Mouse (Mus musculus): ENCODE results near the gene Atp1a1. TPM values are rescaled to one million over a fixed set of nuclear protein-coding genes. Genes with fewer than 3 reads are reported as not detected.

Gene Atp1a1
- polyA plus RNA-seq, 1 experiment from 2014 or later: 48.2 TPM

GRCm38 (mm10) chr3:101605721-101606120 lies 1.2 kb upstream of the Atp1a1 start:
- Histone ChIP-seq H3K27ac (no peak overlapping the region), H3K4me3 (no peak overlapping the region), H3K4me1 (peaks cover 44% of the 10 kb centered on the region), H3K36me3 (replicated peaks) (no peaks in the 10 kb centered on the region), H3K27me3 (ENCODE audit: poor library complexity, severe bottlenecking) (peaks cover 17% of the 10 kb centered on the region), H3K9me3 (no peaks in the 10 kb centered on the region)
- 66% methylated on average over 2 of the region's 2 CpGs for WGBS
- DNase-seq (ENCODE audit: extremely low spot score, low spot score): no peak

GRCm38 (mm10) chr3:101605291-101605690 lies 807 bp upstream of the Atp1a1 start:
- peaks cover 17% of the 10 kb centered on the region for H3K27me3 ChIP-seq (ENCODE audit: poor library complexity, severe bottlenecking)
- H3K36me3 ChIP-seq (replicated peaks): no peaks in the 10 kb centered on the region
- H3K9me3 ChIP-seq: no peaks in the 10 kb centered on the region
- H3K4me3 ChIP-seq: peak overlapping the region; percentile 91
- WGBS: 18% methylated on average over 5 of the region's 5 CpGs
- DNase-seq (ENCODE audit: extremely low spot score, low spot score): no peak
- peaks cover 49% of the 10 kb centered on the region for H3K4me1 ChIP-seq
- peak overlapping the region; percentile 99 for H3K27ac ChIP-seq

DNA sequence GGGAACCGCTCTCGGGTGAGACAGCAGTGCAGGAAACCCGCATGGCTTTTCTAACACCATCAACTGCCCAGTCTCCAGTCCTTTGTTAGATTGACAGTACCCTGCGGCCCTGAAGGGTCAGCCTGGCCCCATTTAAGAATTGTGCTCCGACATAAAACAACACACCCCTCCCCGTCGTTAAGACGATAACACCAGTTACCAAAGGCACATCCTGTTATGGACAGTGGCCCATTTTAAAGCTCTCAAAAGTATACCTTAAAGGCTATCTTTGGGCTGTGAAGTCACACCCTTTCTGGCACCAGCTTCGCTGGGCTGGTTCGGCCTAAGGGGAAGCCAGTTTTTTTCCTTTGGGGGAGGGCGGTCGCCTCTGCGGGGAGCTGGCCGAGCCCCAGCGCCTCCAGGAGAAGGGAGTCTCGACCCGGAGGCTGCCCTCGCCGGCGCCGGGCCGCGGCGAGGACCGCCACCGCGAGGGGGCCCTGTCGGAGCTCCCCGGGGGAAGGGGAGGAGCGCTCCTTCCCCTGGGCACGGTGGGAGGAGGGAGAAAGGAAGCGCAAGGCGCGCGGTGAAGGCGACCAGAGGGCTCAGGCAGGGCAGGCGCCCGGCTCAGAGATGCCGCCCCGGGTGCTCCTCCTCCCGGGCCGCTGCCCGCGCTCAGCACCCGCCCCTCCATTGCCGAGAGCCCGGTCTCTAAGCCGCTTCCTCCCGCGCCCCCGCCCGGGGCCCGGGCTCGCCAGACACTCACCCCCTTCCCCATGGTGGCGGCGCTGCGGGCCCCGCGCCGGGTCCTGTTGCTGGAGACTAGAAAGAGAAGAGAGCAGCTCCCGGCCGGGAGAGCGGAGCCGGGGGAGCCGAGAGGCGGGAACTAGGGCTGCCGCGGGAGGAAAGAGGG lies 579 bp downstream of the Atp1a1 start:
- H3K36me3 ChIP-seq (replicated peaks): no peaks in the 10 kb centered on the region
- H3K27me3 ChIP-seq (ENCODE audit: poor library complexity, severe bottlenecking): peaks cover 17% of the 10 kb centered on the region
- DNase-seq (ENCODE audit: extremely low spot score, low spot score): peak; percentile 80
- peak overlapping the region; percentile 99 for H3K27ac ChIP-seq
- H3K4me3 ChIP-seq: peak overlapping the region; percentile 91
- no peaks in the 10 kb centered on the region for H3K9me3 ChIP-seq
- H3K4me1 ChIP-seq: peaks cover 62% of the 10 kb centered on the region
- under 1% methylated on average over 67 of the region's 68 CpGs for WGBS

DNA sequence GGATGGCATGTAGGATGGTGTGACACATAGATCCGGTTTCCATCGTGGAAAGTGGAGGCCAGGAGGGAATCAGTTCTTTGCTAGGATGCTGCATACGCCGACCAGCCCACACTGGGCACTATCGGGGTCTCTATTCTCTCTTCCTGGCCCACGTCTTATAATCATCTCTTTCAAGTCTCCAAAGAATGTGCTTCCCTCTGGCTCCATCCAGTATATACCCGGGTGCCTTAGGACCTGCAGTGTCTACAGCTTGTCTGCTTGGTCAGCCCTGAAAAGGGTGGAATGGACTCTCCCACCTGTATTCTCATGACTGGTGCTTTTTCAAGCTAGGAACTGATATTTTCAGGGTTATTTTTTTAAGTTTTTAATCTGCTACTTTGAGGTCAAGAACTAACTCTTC lies 1.3 kb downstream of the Atp1a1 start:
- Histone ChIP-seq H3K4me3 (peak overlapping the region; percentile 91), H3K36me3 (replicated peaks) (no peaks in the 10 kb centered on the region), H3K9me3 (no peaks in the 10 kb centered on the region), H3K4me1 (peaks cover 70% of the 10 kb centered on the region), H3K27ac (peak overlapping the region; percentile 99), H3K27me3 (ENCODE audit: poor library complexity, severe bottlenecking) (peaks cover 17% of the 10 kb centered on the region)
- no peak for DNase-seq (ENCODE audit: extremely low spot score, low spot score)
- 47% methylated on average over 7 of the region's 7 CpGs for WGBS

GRCm38 (mm10) chr3:101602511-101603055 lies 1.9 kb downstream of the Atp1a1 start:
- H3K36me3 ChIP-seq (replicated peaks): 0 out of 2 replicates have a peak, but pooled peaks cover under 1% of the 10 kb centered on the region
- peaks cover 17% of the 10 kb centered on the region for H3K27me3 ChIP-seq (ENCODE audit: poor library complexity, severe bottlenecking)
- H3K4me3 ChIP-seq: peak overlapping the region; percentile 91
- peaks cover 76% of the 10 kb centered on the region for H3K4me1 ChIP-seq
- WGBS: 80% methylated on average over 4 of the region's 4 CpGs
- no peaks in the 10 kb centered on the region for H3K9me3 ChIP-seq
- DNase-seq (ENCODE audit: extremely low spot score, low spot score): no peak
- no peak overlapping the region for H3K27ac ChIP-seq

DNA sequence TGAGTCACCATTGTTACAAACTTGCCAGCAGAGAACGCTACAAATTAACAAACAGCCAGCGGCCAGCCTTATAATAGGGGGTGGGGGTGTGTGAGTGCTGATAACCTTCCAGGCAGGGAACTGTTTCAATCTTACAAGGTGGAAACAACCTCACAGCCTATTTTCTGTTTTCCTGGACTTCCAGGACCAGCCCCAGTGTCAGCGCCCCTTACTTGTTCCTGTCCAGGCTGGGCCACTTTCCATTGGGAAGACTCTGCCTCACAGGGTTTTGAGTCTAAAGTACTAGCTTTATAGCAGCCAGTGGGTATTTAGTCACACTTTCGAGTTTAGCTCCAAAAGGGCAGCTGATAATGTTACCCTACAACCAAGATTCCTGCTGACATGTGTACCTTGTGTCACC lies 2.8 kb downstream of the Atp1a1 start:
- Histone ChIP-seq H3K4me1 (peaks cover 85% of the 10 kb centered on the region), H3K36me3 (replicated peaks) (0 out of 2 replicates have a peak, but pooled peaks cover 4% of the 10 kb centered on the region), H3K4me3 (peak overlapping the region; percentile 9; the same call in 1 of the 2 replicates), H3K27me3 (ENCODE audit: poor library complexity, severe bottlenecking) (peaks cover 15% of the 10 kb centered on the region), H3K27ac (no peak overlapping the region), H3K9me3 (no peaks in the 10 kb centered on the region)
- DNase-seq (ENCODE audit: extremely low spot score, low spot score): no peak
- 37% methylated on average over 4 of the region's 4 CpGs for WGBS

DNA sequence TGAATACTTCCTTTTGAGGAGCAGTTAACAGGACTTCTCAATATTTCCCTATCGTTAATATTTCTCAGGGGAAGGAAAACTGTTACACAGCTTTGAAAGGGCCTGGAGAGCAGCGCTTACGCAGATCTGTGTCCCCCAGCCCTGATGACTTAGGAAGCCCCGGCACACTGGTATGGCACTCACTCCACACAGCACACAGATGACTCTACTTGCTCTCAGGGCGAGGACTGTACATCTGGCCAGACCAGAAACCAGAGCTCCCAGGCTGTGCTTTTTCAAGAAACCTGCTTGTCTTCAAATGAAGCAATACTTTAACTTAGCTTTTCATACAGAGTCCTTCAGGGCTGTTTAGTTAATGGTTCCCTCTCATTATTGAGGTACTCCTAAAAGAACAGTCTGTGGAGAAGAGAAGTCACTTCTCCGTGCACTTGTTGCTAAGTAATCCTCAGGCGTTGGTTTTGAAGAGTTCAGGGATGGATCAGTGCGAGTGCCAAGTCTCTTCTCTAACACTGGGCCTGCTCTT lies 3.4 kb downstream of the Atp1a1 start:
- peaks cover 91% of the 10 kb centered on the region for H3K4me1 ChIP-seq
- no peak overlapping the region for H3K27ac ChIP-seq

GRCm38 (mm10) chr3:101599920-101600741 lies 4.4 kb downstream of the Atp1a1 start:
- peak overlapping the region; percentile 4; the same call in 1 of the 2 replicates for H3K4me3 ChIP-seq
- H3K9me3 ChIP-seq: no peaks in the 10 kb centered on the region
- WGBS: 51% methylated on average over 4 of the region's 4 CpGs
- peaks cover 14% of the 10 kb centered on the region for H3K36me3 ChIP-seq (replicated peaks)
- H3K27me3 ChIP-seq (ENCODE audit: poor library complexity, severe bottlenecking): no peaks in the 10 kb centered on the region
- H3K4me1 ChIP-seq: peaks cover 86% of the 10 kb centered on the region
- H3K27ac ChIP-seq: 0 out of 2 replicates have a peak overlapping the region, but pooled peaks have one; percentile 37
- DNase-seq (ENCODE audit: extremely low spot score, low spot score): no peak

More for the DNA sequence above, 3.4 kb downstream of the Atp1a1 start:
- Histone ChIP-seq H3K36me3 (replicated peaks) (peaks cover 10% of the 10 kb centered on the region; the same call in 1 of the 2 replicates), H3K4me3 (peak overlapping the region; percentile 9; the same call in 1 of the 2 replicates), H3K27me3 (ENCODE audit: poor library complexity, severe bottlenecking) (peaks cover 9% of the 10 kb centered on the region), H3K9me3 (no peaks in the 10 kb centered on the region)
- no peak for DNase-seq (ENCODE audit: extremely low spot score, low spot score)
- 68% methylated on average over 8 of the region's 8 CpGs for WGBS

- peaks cover 84% of the 10 kb centered on the region for H3K4me1 ChIP-seq
These were observed 5.1 kb downstream of the Atp1a1 start for GRCm38 (mm10) chr3:101599191-101599919.

DNA sequence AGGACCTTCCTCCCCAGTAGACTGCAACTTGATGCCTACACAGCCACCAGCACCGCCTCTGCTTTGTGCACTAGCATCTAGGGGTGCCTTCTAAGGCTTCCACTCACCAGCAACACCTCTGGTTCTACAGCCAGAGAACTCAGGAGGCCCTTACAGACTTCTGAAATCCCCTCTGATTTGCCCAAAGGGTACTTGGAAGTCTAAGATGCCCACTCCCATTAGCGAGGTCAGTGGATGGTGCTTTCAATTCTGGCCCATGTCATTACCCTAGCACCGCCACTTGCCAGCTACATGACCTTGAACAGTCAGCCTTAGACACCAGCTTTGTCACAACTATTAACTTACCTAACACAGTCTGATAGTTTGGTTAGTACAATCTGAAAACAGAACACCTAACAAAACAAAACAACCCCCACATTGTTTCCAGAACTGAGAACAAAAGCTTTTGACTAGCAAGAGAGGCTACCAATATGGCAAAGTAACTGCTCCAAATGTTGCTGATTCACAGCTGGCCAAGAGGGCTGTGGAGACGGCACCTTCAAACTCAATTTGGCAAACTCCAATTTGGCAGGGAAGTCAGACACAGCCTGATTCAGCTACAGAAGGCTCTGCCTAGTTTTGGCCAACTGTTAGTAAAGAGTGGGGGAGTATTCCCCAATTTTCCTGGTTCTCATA lies 6.1 kb downstream of the Atp1a1 start:
- H3K27me3 ChIP-seq (ENCODE audit: poor library complexity, severe bottlenecking): no peaks in the 10 kb centered on the region
- peaks cover 83% of the 10 kb centered on the region for H3K4me1 ChIP-seq
- 80% methylated on average over 4 of the region's 4 CpGs for WGBS
- no peak overlapping the region for H3K4me3 ChIP-seq
- H3K36me3 ChIP-seq (replicated peaks): peaks cover 32% of the 10 kb centered on the region
- no peak overlapping the region for H3K27ac ChIP-seq
- no peaks in the 10 kb centered on the region for H3K9me3 ChIP-seq
- no peak for DNase-seq (ENCODE audit: extremely low spot score, low spot score)

More at GRCm38 (mm10) chr3:101599191-101599919, 5.1 kb downstream of the Atp1a1 start:
- Histone ChIP-seq H3K27ac (0 out of 2 replicates have a peak overlapping the region, but pooled peaks have one; percentile 37), H3K9me3 (no peaks in the 10 kb centered on the region), H3K36me3 (replicated peaks) (peaks cover 22% of the 10 kb centered on the region), H3K4me3 (no peak overlapping the region), H3K27me3 (ENCODE audit: poor library complexity, severe bottlenecking) (no peaks in the 10 kb centered on the region)
- WGBS: 71% methylated on average over 8 of the region's 8 CpGs
- no peak for DNase-seq (ENCODE audit: extremely low spot score, low spot score)

DNA sequence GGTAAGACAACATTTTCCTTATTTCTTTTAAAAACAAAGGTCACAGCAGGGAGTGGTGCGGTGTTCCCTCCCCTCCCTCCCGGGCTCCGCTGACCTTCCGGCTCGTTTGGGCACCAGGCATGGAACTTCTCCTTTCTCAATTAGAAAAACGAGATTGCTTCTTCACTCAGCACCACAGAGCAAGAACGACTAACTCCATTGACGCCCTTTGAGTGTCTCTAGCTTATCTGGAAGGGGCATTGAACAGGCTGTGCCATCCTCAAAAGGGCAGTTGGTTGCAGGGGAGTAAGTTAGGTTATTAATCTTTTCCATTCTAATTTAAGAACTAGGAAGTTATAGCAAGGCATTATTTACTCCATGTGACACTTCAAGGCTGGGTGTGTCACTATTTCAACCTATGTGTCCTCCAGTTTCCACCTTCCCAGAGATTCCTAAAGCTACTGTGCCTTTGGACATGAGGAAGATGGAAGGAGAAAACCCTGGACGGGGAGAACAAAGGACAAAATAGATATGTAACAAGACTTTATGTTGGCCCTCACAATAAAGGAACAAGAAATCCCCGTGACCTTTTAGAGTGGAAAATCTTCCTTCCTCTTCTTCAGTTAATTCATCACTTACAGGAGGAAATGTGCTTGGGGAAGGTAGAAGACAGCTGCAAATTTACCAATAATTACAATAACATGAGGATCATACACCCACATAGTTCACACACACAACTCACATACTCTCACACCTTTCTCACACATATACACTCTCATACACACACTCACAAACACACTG lies 7.0 kb downstream of the Atp1a1 start:
- peaks cover 76% of the 10 kb centered on the region for H3K4me1 ChIP-seq
- no peak for DNase-seq (ENCODE audit: extremely low spot score, low spot score)
- H3K9me3 ChIP-seq: no peaks in the 10 kb centered on the region
- peaks cover 40% of the 10 kb centered on the region for H3K36me3 ChIP-seq (replicated peaks)
- no peak overlapping the region for H3K4me3 ChIP-seq
- 46% methylated on average over 10 of the region's 10 CpGs for WGBS
- no peak overlapping the region; the same call in 1 of the 2 replicates for H3K27ac ChIP-seq
- no peaks in the 10 kb centered on the region for H3K27me3 ChIP-seq (ENCODE audit: poor library complexity, severe bottlenecking)
